Mouse (Mus musculus) layer of hippocampus, adult 11-12 months (tissue): ENCODE measurements around the gene Olfr522.
"Not testable (repeated sequence)": the region's sequence is repeated elsewhere in the genome, so short reads cannot be mapped to it uniquely, and the experiment has no call there.

Source experiments
- DNase-seq: peaks from one replicate; pipeline ENCODE4 v3.0.0; 2022; ENCODE audit warnings: low spot score

The Olfr522 gene

GRCm38 (mm10) chr7:140160363-140160762 is 4.2 kb downstream of the Olfr522 start:
- no peak for DNase-seq

DNA sequence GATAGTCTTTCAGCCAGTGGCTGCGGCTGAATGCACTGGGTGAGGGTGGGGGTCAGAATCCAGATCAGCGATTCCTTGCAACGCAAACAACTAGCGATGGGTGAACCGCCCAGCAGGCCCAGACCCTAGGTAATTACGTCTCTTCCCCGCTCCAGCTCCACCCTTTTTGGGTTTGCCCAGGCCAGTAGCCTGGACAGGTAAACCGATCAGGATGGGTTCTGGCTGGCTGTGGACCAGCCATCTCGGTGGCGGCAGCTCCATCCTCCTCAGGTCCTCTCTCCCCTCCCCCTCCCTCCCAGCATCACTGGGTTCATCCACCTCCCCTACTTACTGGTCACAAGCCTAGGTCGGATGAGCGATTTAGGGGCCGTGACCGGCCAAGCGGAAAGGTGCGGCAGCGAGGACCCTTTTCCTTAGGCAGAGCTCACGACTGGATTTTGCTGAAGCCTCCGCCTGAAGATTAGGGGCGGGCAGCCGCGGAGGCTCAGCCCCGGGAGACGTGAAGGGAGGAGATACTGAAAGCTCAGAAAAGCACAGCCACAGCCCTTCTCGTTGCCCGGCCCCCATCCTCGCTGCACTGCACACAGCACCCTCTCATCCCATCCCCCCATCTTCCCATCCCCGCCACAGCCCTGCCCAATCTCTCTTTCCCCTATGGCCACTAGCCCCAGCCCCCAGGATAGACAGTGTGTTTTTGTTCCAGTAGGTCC is 10.2 kb downstream of the Olfr522 start, which contains the start of gene Sprn:
TSS of gene Sprn (minus strand) at position 660 of the 710 bp plus-strand sequence.
- DNase-seq, result peak; percentile 80

DNA sequence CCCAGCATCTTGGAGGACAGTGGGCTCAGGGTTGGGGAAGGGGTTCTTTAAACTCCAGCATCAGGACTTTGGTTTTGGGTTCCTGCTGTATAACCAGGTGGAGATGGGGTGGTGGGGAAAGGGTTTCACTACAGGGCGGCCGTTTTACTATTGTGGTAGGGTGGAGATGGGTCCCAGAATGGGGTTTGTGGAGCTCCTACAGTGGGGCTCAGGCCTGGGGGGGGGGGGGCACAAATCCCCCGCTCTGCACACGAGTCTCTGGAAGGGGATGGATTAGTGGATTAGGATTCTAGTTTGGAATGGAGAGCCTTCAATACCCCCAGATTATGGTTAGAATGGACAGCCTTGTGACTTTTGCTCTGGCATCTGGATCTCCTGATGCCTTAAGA is 10.7 kb downstream of the Olfr522 start:
- no peak for DNase-seq

DNA sequence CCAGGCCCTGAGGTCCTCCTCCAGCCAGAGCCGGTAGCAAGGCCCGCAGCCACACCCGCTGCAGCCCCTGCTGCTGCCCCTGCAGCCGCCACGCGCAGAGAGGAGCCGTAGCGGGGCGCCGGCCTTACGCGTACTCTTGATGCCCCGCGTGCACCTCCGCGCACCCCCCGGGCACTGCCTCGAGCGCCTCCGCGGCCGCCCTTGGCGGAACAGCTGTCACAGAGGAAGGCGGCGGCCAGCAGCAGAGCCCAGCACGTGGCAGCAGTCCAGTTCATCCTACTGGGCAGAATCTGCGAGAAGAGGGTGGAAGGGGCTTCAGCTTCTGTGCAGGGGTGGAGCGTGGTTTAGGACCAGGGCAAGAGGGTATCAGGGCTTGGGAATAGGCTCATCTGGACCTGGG is 11.2 kb downstream of the Olfr522 start:
- DNase-seq, result peak; percentile 58

DNA sequence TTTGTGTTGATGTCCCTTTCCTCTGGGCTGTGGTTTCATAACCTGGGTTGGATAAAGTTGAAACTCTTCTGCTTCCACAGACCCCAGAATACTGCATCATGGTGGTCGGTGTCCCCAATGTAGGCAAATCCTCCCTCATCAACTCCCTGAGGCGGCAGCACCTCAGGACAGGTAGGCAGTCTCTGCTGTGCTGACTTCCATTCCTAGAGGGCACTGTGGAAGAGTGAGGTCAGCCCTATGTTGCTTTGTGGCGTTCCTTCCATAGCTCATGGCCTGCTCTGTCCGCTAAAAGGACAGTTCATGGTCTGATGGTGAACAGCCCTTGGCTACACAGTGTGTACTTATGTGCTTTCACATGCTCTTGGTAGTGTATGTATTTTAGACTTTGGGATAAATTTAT is 20.0 kb downstream of the Olfr522 start:
- DNase-seq, result no peak

GRCm38 (mm10) chr7:140141350-140141749 is 23.2 kb downstream of the Olfr522 start:
- peak; percentile 72 for DNase-seq

GRCm38 (mm10) chr7:140138021-140138310 is 26.6 kb downstream of the Olfr522 start:
- DNase-seq, result no peak

DNA sequence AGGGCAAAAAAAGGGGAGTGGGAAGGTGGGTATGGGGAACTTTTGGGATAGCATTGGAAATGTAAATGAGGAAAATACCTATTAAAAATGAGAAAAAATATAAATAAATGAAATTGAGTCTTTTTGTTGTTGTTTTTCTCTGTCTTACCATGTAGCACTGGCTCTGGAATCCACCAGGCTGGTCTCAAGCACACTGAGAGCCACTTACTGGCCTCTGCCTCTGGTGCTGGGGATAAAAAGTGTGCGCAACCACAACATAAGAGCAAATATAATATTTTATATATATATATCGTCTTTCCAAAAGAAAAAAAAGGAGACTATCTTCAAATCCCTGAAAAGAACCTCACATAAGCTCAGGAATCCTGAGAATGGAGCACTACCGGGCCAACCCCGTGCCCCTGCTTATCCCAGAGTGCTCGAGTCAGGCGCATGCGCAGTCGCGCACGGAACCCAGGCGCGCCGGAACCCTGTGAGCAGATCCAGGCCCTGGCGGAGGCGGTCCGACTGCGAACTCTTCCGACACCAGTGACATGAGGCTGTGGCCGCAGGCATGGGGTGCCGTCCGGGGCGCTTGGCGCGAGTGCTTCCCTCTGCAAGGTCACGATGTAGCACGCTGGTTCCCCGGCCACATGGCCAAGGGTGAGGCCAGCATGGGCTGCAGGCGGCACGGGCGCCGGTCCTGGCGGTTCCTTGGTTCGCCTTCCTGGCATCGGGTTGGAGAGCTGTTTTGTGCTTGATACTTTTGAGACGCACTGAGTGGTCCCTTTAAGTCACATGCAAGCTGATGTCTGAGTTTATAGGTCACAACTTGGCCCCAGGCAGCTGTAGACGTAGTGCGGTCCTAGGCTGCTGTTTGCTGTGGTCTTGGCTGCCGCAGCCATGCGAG is 27.2 kb downstream of the Olfr522 start, which contains the start of gene Mtg1:
TSS of gene Mtg1 (plus strand) at position 430 of the 886 bp plus-strand sequence.
- peak; percentile 98 for DNase-seq

DNA sequence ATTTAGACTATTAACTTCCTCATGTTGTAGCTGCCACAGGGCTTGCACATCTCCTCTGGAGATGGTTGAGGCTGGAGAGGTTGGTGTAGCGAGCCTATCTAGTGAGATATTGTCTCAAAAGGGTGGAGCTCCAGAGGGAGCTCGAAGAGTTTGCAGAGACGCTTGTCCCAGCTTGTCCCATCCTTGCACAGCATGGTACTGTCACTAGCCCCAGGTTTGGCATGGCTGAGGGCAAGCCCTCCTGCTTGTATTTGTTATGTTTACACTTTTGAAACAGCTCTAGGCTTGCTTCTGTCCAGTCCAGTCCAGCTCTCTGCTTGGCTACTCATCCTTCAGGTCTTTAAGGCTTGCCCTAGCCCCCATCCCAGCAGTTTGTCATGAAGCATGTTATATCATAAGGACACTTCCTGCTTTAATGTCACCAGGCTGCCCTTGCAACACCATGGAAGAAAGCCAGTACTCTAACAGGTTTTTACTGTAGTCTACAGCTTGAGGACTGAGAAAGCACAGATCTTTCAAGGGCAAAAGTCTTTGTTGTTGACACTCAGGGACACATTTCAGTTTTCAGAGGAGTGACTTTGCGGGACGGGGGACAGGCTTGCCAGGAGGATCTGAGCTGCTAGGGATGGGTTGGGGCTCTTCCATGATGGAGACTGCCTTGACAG is 29.3 kb downstream of the Olfr522 start:
- no peak for DNase-seq

DNA sequence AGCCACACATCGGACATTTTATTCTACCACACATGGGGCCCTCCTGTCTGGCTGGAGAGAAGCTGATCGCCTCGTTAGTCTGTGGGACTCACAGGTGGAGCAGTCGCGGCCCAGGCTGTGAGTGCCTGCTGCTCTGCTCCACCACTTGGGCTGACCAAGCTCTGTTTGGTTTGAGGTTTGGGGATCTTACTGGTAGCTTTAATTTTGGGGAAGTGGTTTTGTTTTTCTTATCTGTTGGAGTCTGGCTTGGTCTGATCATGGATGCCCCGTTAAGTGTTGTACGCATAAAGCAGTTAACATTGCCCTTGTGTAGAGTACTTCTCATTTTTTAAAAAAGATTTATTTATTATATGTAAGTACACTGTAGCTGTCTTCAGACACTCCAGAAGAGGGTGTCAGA is 30.5 kb downstream of the Olfr522 start:
- not testable (repeated sequence) for DNase-seq

- not testable (repeated sequence) for DNase-seq
Observed at GRCm38 (mm10) chr7:140132184-140132583, 32.4 kb downstream of the Olfr522 start.

DNA sequence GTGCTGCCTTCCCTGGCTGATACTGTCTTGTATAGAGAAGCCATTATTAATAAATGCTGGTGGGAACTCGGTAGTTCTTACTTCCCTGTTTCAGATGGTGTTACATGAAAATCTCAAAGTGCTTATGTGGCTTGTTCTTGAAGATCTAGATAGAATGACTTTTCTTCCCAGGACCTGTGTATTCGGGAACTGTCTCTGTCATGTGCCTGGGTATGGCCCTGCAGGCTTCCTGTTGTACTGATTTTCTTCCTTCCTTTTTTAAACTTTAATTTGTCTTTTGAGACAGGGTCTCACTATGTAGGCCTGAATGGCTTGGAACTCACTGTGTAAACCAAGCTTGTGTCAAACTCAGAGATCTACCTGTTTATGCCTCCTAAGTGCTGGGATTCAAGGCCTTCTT is 36.7 kb downstream of the Olfr522 start:
- no peak for DNase-seq

- no peak for DNase-seq
Observed at GRCm38 (mm10) chr7:140126934-140127333, 37.6 kb downstream of the Olfr522 start.

DNA sequence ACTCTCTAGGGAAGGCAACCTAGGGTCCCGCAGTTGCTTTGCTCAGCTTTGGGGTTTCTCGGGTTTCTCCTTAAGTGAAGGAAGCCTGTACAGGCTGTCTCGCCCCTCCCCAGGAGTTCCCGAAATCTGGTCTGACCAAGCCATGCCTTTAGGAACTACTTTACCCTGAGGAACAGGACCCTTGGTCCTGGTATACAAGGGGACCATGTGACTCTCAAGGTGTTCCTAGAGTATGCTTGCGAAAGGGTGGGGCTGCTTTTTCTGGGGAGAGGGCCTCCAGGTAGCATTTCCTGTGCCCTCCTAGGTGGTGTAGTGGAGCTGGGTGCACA is 38.6 kb downstream of the Olfr522 start:
- no peak for DNase-seq

- DNase-seq, result peak; percentile 88
Observed at GRCm38 (mm10) chr7:140125278-140126021, 39.1 kb downstream of the Olfr522 start.

- no peak for DNase-seq
Observed at GRCm38 (mm10) chr7:140124382-140124781, 40.2 kb downstream of the Olfr522 start.

DNA sequence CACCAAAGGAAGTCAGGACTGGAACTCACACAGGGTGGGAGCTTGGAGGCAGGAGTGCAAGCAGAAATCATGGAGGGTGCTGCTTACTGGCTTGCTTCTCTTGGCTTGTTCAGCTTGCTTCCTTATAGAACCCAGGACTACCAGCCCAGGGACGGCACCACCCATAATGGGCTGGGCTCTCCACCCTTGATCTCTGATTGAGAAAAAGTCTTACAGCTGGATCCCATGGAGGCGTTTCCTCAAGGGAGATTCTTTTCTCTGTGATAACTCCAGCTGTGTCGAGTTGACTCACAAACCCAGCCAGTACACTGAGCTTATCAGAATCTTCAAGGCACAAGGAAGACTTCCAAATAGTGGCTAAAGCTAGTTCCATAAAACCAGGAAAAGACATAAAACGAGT is 41.8 kb downstream of the Olfr522 start:
- no peak for DNase-seq

GRCm38 (mm10) chr7:140121338-140121910 is 43.1 kb downstream of the Olfr522 start:
- DNase-seq, result no peak

DNA sequence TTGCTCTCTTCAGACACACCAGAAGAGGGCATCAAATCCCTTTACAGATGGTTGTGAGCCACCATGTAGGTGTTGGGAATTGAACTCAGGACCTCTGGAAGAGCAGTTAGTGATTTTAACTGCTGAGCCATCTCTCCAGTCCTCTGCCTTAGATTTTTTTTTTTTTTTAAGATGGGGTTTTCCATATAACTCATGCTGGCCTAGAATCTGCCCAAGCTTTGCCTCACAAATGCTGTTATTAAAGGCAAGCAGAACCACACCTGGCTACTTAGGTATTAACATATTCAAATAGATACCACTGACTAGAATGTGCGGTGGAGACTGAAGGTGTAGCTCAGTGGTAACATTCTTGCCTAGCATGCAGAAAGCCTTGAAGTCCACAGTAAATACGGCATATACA is 44.1 kb downstream of the Olfr522 start:
- no peak for DNase-seq

GRCm38 (mm10) chr7:140116329-140117054 is 48.1 kb downstream of the Olfr522 start, which contains the start of gene Echs1:
TSS of gene Echs1 (minus strand) at chr7:140116476.
- DNase-seq, result peak; percentile 91
